In the genomic region with DNA sequence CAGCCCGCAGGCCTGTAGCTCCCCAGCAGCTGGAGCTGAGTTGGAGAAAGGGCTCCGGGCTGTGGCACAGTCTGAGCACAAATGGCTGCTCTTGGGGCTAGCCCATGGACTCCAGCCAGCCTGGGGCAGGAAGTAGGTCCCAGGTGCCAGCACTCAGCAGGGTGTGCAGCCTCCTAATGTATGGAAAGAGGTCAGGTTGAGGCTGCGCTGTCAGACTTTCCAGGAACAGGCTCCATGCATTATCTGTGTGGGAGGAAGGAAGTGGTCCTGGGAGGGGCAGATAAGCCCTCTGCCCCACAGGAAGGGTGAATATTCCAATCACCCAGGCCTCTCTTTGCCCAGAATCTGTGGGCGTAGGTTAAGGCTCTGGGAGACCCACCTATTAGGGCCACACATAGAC, we compare ENCODE assay signal across 10 mouse cellular contexts. TPM values are rescaled to one million over a fixed set of nuclear protein-coding genes. Genes with fewer than 3 reads are reported as not detected.
DNase-seq lines count a peak whose midpoint lies in the region; ATAC-seq lines count a peak whose summit lies in the region.
"Had no signal": no experiment of that assay in that cellular context is flagged by ENCODE, and none has a peak within 500 bp of the region (broad histone marks: within the 10 kb centered on the region; RNA-seq: fewer than 3 reads in every experiment).

No protein-coding gene starts in this region.

- no peaks in the 10 kb centered on the region for H3K9me3 ChIP-seq in heart, embryonic 12.5 days (replicated peaks)
- H3K9me3 ChIP-seq in midbrain, embryonic 10.5 days (replicated peaks), result no peaks in the 10 kb centered on the region
- no peaks in the 10 kb centered on the region for H3K9me3 ChIP-seq in midbrain, embryonic 14.5 days (ENCODE audit: control insufficient read depth, low read length)
- H3K9me3 ChIP-seq in limb, embryonic 12.5 days, result no peaks in the 10 kb centered on the region
- no peaks in the 10 kb centered on the region for H3K9me3 ChIP-seq in stomach, embryonic 16.5 days (replicated peaks; ENCODE audit: control insufficient read depth, low read length)

- intact Hi-C loops in heart, postnatal 14 days (cut with DNase I), result no loop called here

- ATAC-seq in heart, embryonic 12.5 days (ENCODE audit: insufficient number of reproducible peaks, low FRiP score), result peak; percentile 77
- no peak for ATAC-seq in midbrain, embryonic 14.5 days (ENCODE audit: low FRiP score, low TSS enrichment)
- ATAC-seq in limb, embryonic 12.5 days (ENCODE audit: insufficient number of reproducible peaks, insufficient read depth, low FRiP score, low TSS enrichment, low read depth), result no peak
- ATAC-seq in stomach, embryonic 16.5 days (ENCODE audit: insufficient read depth, low FRiP score), result peak; percentile 12; the same call in 1 of the 2 replicates

- no peak overlapping the region for H3K4me3 ChIP-seq in heart, embryonic 12.5 days
- H3K4me3 ChIP-seq in midbrain, embryonic 10.5 days, result no peak overlapping the region
- no peak overlapping the region for H3K4me3 ChIP-seq in midbrain, embryonic 14.5 days (replicated peaks; ENCODE audit: low read depth, low read length)
- no peak overlapping the region for H3K4me3 ChIP-seq in limb, embryonic 12.5 days (replicated peaks)
- H3K4me3 ChIP-seq in stomach, embryonic 16.5 days (replicated peaks; ENCODE audit: low read length), result no peak overlapping the region

- peak overlapping the region; percentile 56 for H3K27ac ChIP-seq in heart, embryonic 12.5 days (ENCODE audit: poor library complexity, severe bottlenecking)
- peak overlapping the region; percentile 9 for H3K27ac ChIP-seq in midbrain, embryonic 10.5 days (replicated peaks)
- H3K27ac ChIP-seq in midbrain, embryonic 14.5 days (replicated peaks; ENCODE audit: low read depth, low read length), result no peak overlapping the region
- no peak overlapping the region for H3K27ac ChIP-seq in limb, embryonic 12.5 days
- peak overlapping the region; percentile 1; the same call in 1 of the 2 replicates for H3K27ac ChIP-seq in stomach, embryonic 16.5 days (ENCODE audit: low read length)

- no peak overlapping the region for H3K4me2 ChIP-seq in heart, embryonic 12.5 days
- H3K4me2 ChIP-seq in midbrain, embryonic 14.5 days (ENCODE audit: low read length), result no peak overlapping the region
- no peak overlapping the region for H3K4me2 ChIP-seq in limb, embryonic 12.5 days
- no peak overlapping the region for H3K4me2 ChIP-seq in stomach, embryonic 16.5 days (ENCODE audit: low read depth, low read length)

- no peaks in the 10 kb centered on the region for H3K36me3 ChIP-seq in heart, embryonic 12.5 days
- no peaks in the 10 kb centered on the region for H3K36me3 ChIP-seq in midbrain, embryonic 10.5 days
- H3K36me3 ChIP-seq in midbrain, embryonic 14.5 days (ENCODE audit: control insufficient read depth, insufficient read depth, low read length), result no peaks in the 10 kb centered on the region
- no peaks in the 10 kb centered on the region for H3K36me3 ChIP-seq in limb, embryonic 12.5 days
- no peaks in the 10 kb centered on the region for H3K36me3 ChIP-seq in stomach, embryonic 16.5 days (ENCODE audit: control insufficient read depth, insufficient read depth, low read length)

- H3K9ac ChIP-seq in heart, embryonic 12.5 days, result no peak overlapping the region
- no peak overlapping the region for H3K9ac ChIP-seq in midbrain, embryonic 14.5 days (replicated peaks; ENCODE audit: low read length)
- 0 out of 2 replicates have a peak overlapping the region, but pooled peaks have one; percentile 18 for H3K9ac ChIP-seq in limb, embryonic 12.5 days (replicated peaks)
- H3K9ac ChIP-seq in stomach, embryonic 16.5 days (ENCODE audit: low read length), result 0 out of 2 replicates have a peak overlapping the region, but pooled peaks have one; percentile 19

- 36% methylated on average over 4 of the region's 4 CpGs for WGBS in heart, embryonic 12.5 days
- 70% methylated on average over 4 of the region's 4 CpGs for WGBS in midbrain, embryonic 10.5 days
- WGBS in midbrain, embryonic 14.5 days, result 79% methylated on average over 4 of the region's 4 CpGs
- 59% methylated on average over 4 of the region's 4 CpGs for WGBS in limb, embryonic 12.5 days
- WGBS in stomach, embryonic 16.5 days, result 56% methylated on average over 4 of the region's 4 CpGs

- H3K4me1 ChIP-seq in heart, embryonic 12.5 days (replicated peaks), result peaks cover 88% of the 10 kb centered on the region
- H3K4me1 ChIP-seq in midbrain, embryonic 10.5 days, result peaks cover 19% of the 10 kb centered on the region
- no peaks in the 10 kb centered on the region for H3K4me1 ChIP-seq in midbrain, embryonic 14.5 days (ENCODE audit: control insufficient read depth, insufficient read depth, low read length)
- H3K4me1 ChIP-seq in limb, embryonic 12.5 days (replicated peaks), result peaks cover 15% of the 10 kb centered on the region
- H3K4me1 ChIP-seq in stomach, embryonic 16.5 days (ENCODE audit: control insufficient read depth, insufficient read depth, low read length), result peaks cover 25% of the 10 kb centered on the region

- no peak for DNase-seq in heart, postnatal 14 days
- no peak for DNase-seq in midbrain, embryonic 10.5 days (ENCODE audit: low spot score)
- DNase-seq in midbrain, embryonic 14.5 days, result no peak
- no peak for DNase-seq in c-Kit-positive CD71-positive TER-119-positive erythroid progenitor cells, embryonic 14.5 days (ENCODE audit: low spot score)
- no peak for DNase-seq in Muller cell, postnatal 12 days (ENCODE audit: inconsistent ontology term)
- DNase-seq: gastrocnemius, postnatal 14 days; thymus, postnatal 25 days had no signal

- no peaks in the 10 kb centered on the region for H3K27me3 ChIP-seq in heart, embryonic 12.5 days (replicated peaks)
- H3K27me3 ChIP-seq in midbrain, embryonic 10.5 days (ENCODE audit: low read depth, poor library complexity, severe bottlenecking), result no peaks in the 10 kb centered on the region
- H3K27me3 ChIP-seq in midbrain, embryonic 14.5 days (ENCODE audit: control insufficient read depth, insufficient read depth, low read length), result no peaks in the 10 kb centered on the region
- H3K27me3 ChIP-seq in limb, embryonic 12.5 days, result no peaks in the 10 kb centered on the region
- no peaks in the 10 kb centered on the region for H3K27me3 ChIP-seq in stomach, embryonic 16.5 days (ENCODE audit: control insufficient read depth, insufficient read depth, low read length)

RNA-seq across cellular contexts. Expression of gene Pofut2, which starts 43.4 kb away (rescaled TPM):
- 131 and 135 TPM in 2 replicates for polyA plus RNA-seq in heart, embryonic 12.5 days (2016; fragmentation: Nextera tagmentation; extraction: Ambion mirVana)
- total RNA-seq in heart, postnatal 14 days (2021), result 10 to 100 TPM; 45.8 to 48.2 TPM
- polyA plus RNA-seq in midbrain, embryonic 10.5 days (2016; fragmentation: Nextera tagmentation; extraction: Ambion mirVana), result 80.2 and 82.2 TPM in 2 replicates
- polyA plus RNA-seq in midbrain, embryonic 14.5 days (2014; fragmentation: Nextera tagmentation; extraction: Ambion mirVana), result 43.4 and 52.0 TPM in 2 replicates
- polyA plus RNA-seq in limb, embryonic 12.5 days (2016; fragmentation: Nextera tagmentation; extraction: Ambion mirVana), result 95.6 and 98.1 TPM in 2 replicates
- polyA plus RNA-seq in stomach, embryonic 16.5 days (2015; fragmentation: Nextera tagmentation; extraction: Ambion mirVana), result 125 and 137 TPM in 2 replicates

RNA-seq across cellular contexts. Expression of gene Col18a1, which starts 49.3 kb away (rescaled TPM):
- polyA plus RNA-seq in heart, embryonic 12.5 days (2016; fragmentation: Nextera tagmentation; extraction: Ambion mirVana), result 271 and 284 TPM in 2 replicates
- 10 to 100 TPM; 30.0 to 31.8 TPM for total RNA-seq in heart, postnatal 14 days (2021)
- 146 and 155 TPM in 2 replicates for polyA plus RNA-seq in midbrain, embryonic 10.5 days (2016; fragmentation: Nextera tagmentation; extraction: Ambion mirVana)
- 8.5 and 33.0 TPM in 2 replicates for polyA plus RNA-seq in midbrain, embryonic 14.5 days (2014; fragmentation: Nextera tagmentation; extraction: Ambion mirVana)
- polyA plus RNA-seq in limb, embryonic 12.5 days (2016; fragmentation: Nextera tagmentation; extraction: Ambion mirVana), result 104 and 105 TPM in 2 replicates
- 78.9 and 82.2 TPM in 2 replicates for polyA plus RNA-seq in stomach, embryonic 16.5 days (2015; fragmentation: Nextera tagmentation; extraction: Ambion mirVana)

Comparison
In these comparisons a context has a peak if more than half of its experiments do, and no peak if none do; other contexts are left out.
1. H3K27ac ChIP-seq: peak in heart, embryonic 12.5 days (single experiment), midbrain, embryonic 10.5 days (single experiment) and stomach, embryonic 16.5 days (single experiment); none in midbrain, embryonic 14.5 days (single experiment) and limb, embryonic 12.5 days (single experiment).
2. ATAC-seq: peak in heart, embryonic 12.5 days (single experiment) and stomach, embryonic 16.5 days (single experiment); none in midbrain, embryonic 14.5 days (single experiment) and limb, embryonic 12.5 days (single experiment).
3. H3K9ac ChIP-seq: peak in limb, embryonic 12.5 days (single experiment) and stomach, embryonic 16.5 days (single experiment); none in heart, embryonic 12.5 days (single experiment) and midbrain, embryonic 14.5 days (single experiment).